Mouse (Mus musculus) hindbrain, embryonic 10.5 days (tissue): ENCODE data around the gene Mfsd4b3. TPM values are rescaled to one million over a fixed set of nuclear protein-coding genes. Genes with fewer than 3 reads are reported as not detected.

Experiments
- DNase-seq: peaks from one replicate; pipeline ENCODE4 v3.0.0-alpha.2; 2017; ENCODE audit warnings: low spot score
- H3K27ac ChIP-seq: fragments of 300-500 bp; sonication (generic); 2 replicates; pipeline ENCODE4 v1.5.1; 2016; ENCODE audit warnings: mild to moderate bottlenecking, moderate library complexity
- H3K27me3 ChIP-seq: fragments of 300-500 bp; sonication (generic); 2 replicates; pipeline ENCODE4 v1.6.1; 2016; ENCODE audit warnings: mild to moderate bottlenecking; ENCODE audit not compliant: poor library complexity, insufficient read depth, severe bottlenecking
- H3K36me3 ChIP-seq: fragments of 300-500 bp; sonication (generic); 2 replicates; pipeline ENCODE4 v1.6.1; 2016; ENCODE audit warnings: mild to moderate bottlenecking, moderate library complexity
- H3K4me1 ChIP-seq: fragments of 300-500 bp; sonication (generic); replicated peaks from 2 replicates; pipeline ENCODE4 v1.6.1; 2016; ENCODE audit warnings: mild to moderate bottlenecking
- H3K4me3 ChIP-seq: fragments of 300-500 bp; sonication (generic); 2 replicates; pipeline ENCODE4 v1.5.1; 2016; ENCODE audit warnings: mild to moderate bottlenecking, moderate library complexity
- H3K9me3 ChIP-seq: fragments of 300-500 bp; sonication (generic); 2 replicates; pipeline ENCODE4 v1.6.1; 2016; ENCODE audit warnings: mild to moderate bottlenecking, moderate library complexity
- WGBS: fragments of 180-500 bp; shearing (Covaris S2); methylation state at CpG from one replicate; pipeline ENCODE4 v1.1.7; 2016; 5-methylcytosine and 5-hydroxymethylcytosine counted together
- polyA plus RNA-seq: library from polyadenylated mRNA; unstranded; fragments of >200 nt; fragmentation: Nextera tagmentation; extraction: Ambion mirVana; gene quantifications from 2 replicates; pipeline ENCODE4 v1.2.1, GENCODE M21; 2016

Mfsd4b3 gene
- polyA plus RNA-seq, 1 experiment from 2014 or later, result 0.16 TPM

DNA sequence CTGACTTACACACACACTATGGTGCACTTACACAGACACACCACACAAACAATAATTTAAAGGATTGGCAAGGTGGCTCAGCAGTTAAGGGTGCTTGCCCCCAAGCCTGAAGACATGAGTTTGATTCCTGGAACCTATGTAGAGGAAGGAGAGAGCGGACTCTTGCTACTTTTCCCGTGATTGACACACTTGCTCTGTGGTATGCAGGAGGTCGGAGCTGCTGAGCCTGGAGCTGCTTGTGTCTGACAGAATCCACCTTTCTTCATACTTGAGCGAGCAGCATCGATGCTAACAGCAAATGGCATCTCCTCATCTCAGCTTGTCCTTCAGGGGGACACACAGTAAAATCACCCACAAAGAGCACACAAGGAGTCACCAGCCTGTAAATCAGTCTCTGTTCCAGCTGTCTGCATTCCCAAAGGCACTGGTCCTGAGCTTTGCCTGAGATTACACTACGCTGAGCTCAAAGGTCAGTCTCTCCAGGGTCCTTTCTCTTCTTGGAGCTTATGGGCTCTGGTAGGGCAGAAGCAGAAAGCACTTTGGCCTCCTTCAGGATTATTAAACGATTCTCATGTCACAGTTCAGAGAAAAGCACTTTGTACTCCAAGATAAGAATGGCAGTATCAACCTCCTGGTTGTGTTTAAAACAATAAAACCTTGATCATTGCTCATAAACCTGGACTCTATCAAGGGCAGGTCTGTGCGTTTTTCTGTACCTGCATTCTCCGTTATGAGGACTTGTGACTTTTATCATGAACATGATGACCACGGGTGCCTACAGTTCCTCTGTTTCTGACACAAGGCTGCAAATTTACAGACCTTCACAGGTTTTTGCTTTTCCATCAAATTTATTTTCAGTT lies 52.9 kb downstream of the Mfsd4b3 start:
- no peak overlapping the region for H3K4me3 ChIP-seq
- H3K36me3 ChIP-seq, result no peaks in the 10 kb centered on the region
- no peaks in the 10 kb centered on the region for H3K27me3 ChIP-seq
- no peak overlapping the region for H3K27ac ChIP-seq
- 83% methylated on average over 10 of the region's 10 CpGs for WGBS
- no peak for DNase-seq
- H3K9me3 ChIP-seq, result no peaks in the 10 kb centered on the region
- H3K4me1 ChIP-seq, result 0 out of 2 replicates have a peak, but pooled peaks cover 2% of the 10 kb centered on the region

GRCm38 (mm10) chr10:39904191-39904590 lies 55.8 kb downstream of the Mfsd4b3 start:
- no peaks in the 10 kb centered on the region for H3K27me3 ChIP-seq
- H3K9me3 ChIP-seq, result no peaks in the 10 kb centered on the region
- 79% methylated on average over 3 of the region's 3 CpGs for WGBS
- H3K4me1 ChIP-seq, result peaks cover 8% of the 10 kb centered on the region
- H3K36me3 ChIP-seq, result no peaks in the 10 kb centered on the region
- H3K4me3 ChIP-seq, result no peak overlapping the region
- no peak for DNase-seq
- no peak overlapping the region for H3K27ac ChIP-seq

GRCm38 (mm10) chr10:39898874-39899371 lies 61.0 kb downstream of the Mfsd4b3 start, which contains the start of gene Mfsd4b4:
Mfsd4b4 (minus strand) TSS chr10:39899238.
- WGBS, result under 1% methylated on average over 41 of the region's 41 CpGs
- Histone ChIP-seq H3K27ac (peak within 1 kb of the TSS; percentile 95), H3K36me3 (no peaks in the 10 kb centered on the region), H3K4me3 (peak within 1 kb of the TSS; percentile 73), H3K9me3 (0 out of 2 replicates have a peak, but pooled peaks cover 3% of the 10 kb centered on the region), H3K4me1 (peaks cover 16% of the 10 kb centered on the region), H3K27me3 (no peaks in the 10 kb centered on the region)
- DNase-seq, result peak; percentile 94

Other genes with a start within 250 kb of the Mfsd4b3 start
- gene Rev3l, start 228.0 kb downstream of the Mfsd4b3 start, polyA plus RNA-seq, result 8.8 and 11.5 TPM in 2 replicates
- gene Mfsd4b4, start 60.9 kb downstream of the Mfsd4b3 start, polyA plus RNA-seq, result 2.8 and 4.1 TPM in 2 replicates
- not detected in 2 replicates for gene Mfsd4b2, start 33.2 kb downstream of the Mfsd4b3 start, polyA plus RNA-seq
- gene Mfsd4b5, start 26.5 kb upstream of the Mfsd4b3 start, polyA plus RNA-seq, result not detected in 2 replicates
- not detected in 2 replicates for gene Mfsd4b1, start 65.1 kb upstream of the Mfsd4b3 start, polyA plus RNA-seq
- gene Slc16a10, start 182.1 kb upstream of the Mfsd4b3 start, polyA plus RNA-seq, result 8.7 and 10.3 TPM in 2 replicates